Mouse (Mus musculus): Measurements from ENCODE around the gene Aass. TPM values are rescaled to one million over a fixed set of nuclear protein-coding genes. Genes with fewer than 3 reads are reported as not detected.

Gene Aass
- total and polyA plus RNA-seq, 2 experiments from 2014 or later: 0.05 TPM; not detected in 1

DNA sequence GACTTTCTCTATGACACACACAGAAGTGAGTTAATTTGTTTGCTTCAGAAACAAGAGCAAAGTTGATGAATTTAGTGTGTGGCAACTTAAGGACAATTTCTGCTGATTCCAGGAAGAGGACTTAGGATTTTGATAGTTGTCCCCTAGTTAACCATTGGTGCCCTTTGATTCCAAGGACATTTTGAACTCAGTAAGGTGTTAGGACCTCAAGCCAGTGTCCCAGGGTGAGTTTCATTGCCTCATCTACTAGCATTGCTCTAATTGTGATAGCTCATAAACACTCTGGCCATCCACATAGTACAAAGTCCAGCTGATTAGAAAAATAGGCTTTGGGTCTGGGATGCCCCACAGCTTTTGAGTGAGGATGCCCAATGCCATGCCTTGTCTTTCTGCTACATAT, 11.2 kb upstream of the Aass start:
- H3K4me2 ChIP-seq (ENCODE audit: low read depth, low read length): no peak overlapping the region
- no peaks in the 10 kb centered on the region for H3K9me3 ChIP-seq (replicated peaks; ENCODE audit: control insufficient read depth, low read length)
- no peaks in the 10 kb centered on the region for H3K36me3 ChIP-seq (replicated peaks; ENCODE audit: control insufficient read depth, insufficient read depth, low read length)
- H3K27ac ChIP-seq (ENCODE audit: low read depth): no peak overlapping the region
- H3K4me1 ChIP-seq (ENCODE audit: control insufficient read depth, insufficient read depth): no peaks in the 10 kb centered on the region
- DNase-seq (ENCODE audit: low spot score) (no peak), ATAC-seq (ENCODE audit: insufficient read depth, low read depth) (no peak)
- no peak overlapping the region for H3K9ac ChIP-seq (replicated peaks; ENCODE audit: low read depth, low read length)
- 0 out of 2 replicates have a peak, but pooled peaks cover 4% of the 10 kb centered on the region for H3K27me3 ChIP-seq (ENCODE audit: control insufficient read depth, insufficient read depth, low read length)
- H3K4me3 ChIP-seq (ENCODE audit: low read depth, low read length): no peak overlapping the region
- TF ChIP-seq EP300 (IDR thresholded peaks at IDR 0.05; ENCODE audit: low read depth) (no peak), CTCF (IDR thresholded peaks at IDR 0.05; ENCODE audit: low read depth) (no peak)

- Histone ChIP-seq H3K4me2 (ENCODE audit: low read depth, low read length) (no peak overlapping the region), H3K9ac (replicated peaks; ENCODE audit: low read depth, low read length) (no peak overlapping the region), H3K4me3 (ENCODE audit: low read depth, low read length) (no peak overlapping the region), H3K27me3 (ENCODE audit: control insufficient read depth, insufficient read depth, low read length) (no peaks in the 10 kb centered on the region), H3K36me3 (replicated peaks; ENCODE audit: control insufficient read depth, insufficient read depth, low read length) (no peaks in the 10 kb centered on the region), H3K4me1 (ENCODE audit: control insufficient read depth, insufficient read depth) (0 out of 2 replicates have a peak, but pooled peaks cover 6% of the 10 kb centered on the region), H3K9me3 (replicated peaks; ENCODE audit: control insufficient read depth, low read length) (no peaks in the 10 kb centered on the region), H3K27ac (ENCODE audit: low read depth) (no peak overlapping the region)
- ATAC-seq (ENCODE audit: insufficient read depth, low read depth) (no peak), DNase-seq (ENCODE audit: low spot score) (no peak)
- WGBS: 61% methylated on average over 4 of the region's 4 CpGs
- TF ChIP-seq EP300 (IDR thresholded peaks at IDR 0.05; ENCODE audit: low read depth) (no peak), CTCF (IDR thresholded peaks at IDR 0.05; ENCODE audit: low read depth) (no peak)
Measured at GRCm38 (mm10) chr6:23131015-23131414, 1.8 kb downstream of the Aass start.

- Histone ChIP-seq H3K36me3 (replicated peaks; ENCODE audit: control insufficient read depth, insufficient read depth, low read length) (no peaks in the 10 kb centered on the region), H3K9ac (replicated peaks; ENCODE audit: low read depth, low read length) (no peak overlapping the region), H3K4me2 (ENCODE audit: low read depth, low read length) (no peak overlapping the region), H3K27ac (ENCODE audit: low read depth) (no peak overlapping the region), H3K27me3 (ENCODE audit: control insufficient read depth, insufficient read depth, low read length) (no peaks in the 10 kb centered on the region), H3K9me3 (replicated peaks; ENCODE audit: control insufficient read depth, low read length) (no peaks in the 10 kb centered on the region), H3K4me1 (ENCODE audit: control insufficient read depth, insufficient read depth) (0 out of 2 replicates have a peak, but pooled peaks cover 6% of the 10 kb centered on the region), H3K4me3 (ENCODE audit: low read depth, low read length) (no peak overlapping the region)
- TF ChIP-seq CTCF (IDR thresholded peaks at IDR 0.05; ENCODE audit: low read depth): no peak
- TF ChIP-seq EP300 (IDR thresholded peaks at IDR 0.05; ENCODE audit: low read depth): no peak
- DNase-seq (ENCODE audit: low spot score): peak; percentile 32
- ATAC-seq (ENCODE audit: insufficient read depth, low read depth): no peak
- 48% methylated on average over 4 of the region's 4 CpGs for WGBS
Measured at GRCm38 (mm10) chr6:23129201-23129600, 3.6 kb downstream of the Aass start.

- no peak overlapping the region for H3K9ac ChIP-seq (replicated peaks; ENCODE audit: low read depth, low read length)
- no peak overlapping the region for H3K4me2 ChIP-seq (ENCODE audit: low read depth, low read length)
- no peaks in the 10 kb centered on the region for H3K9me3 ChIP-seq (replicated peaks; ENCODE audit: control insufficient read depth, low read length)
- H3K27me3 ChIP-seq (ENCODE audit: control insufficient read depth, insufficient read depth, low read length): no peaks in the 10 kb centered on the region
- H3K36me3 ChIP-seq (replicated peaks; ENCODE audit: control insufficient read depth, insufficient read depth, low read length): no peaks in the 10 kb centered on the region
- DNase-seq (ENCODE audit: low spot score): no peak
- H3K4me3 ChIP-seq (ENCODE audit: low read depth, low read length): no peak overlapping the region
- no peak for ATAC-seq (ENCODE audit: insufficient read depth, low read depth)
- H3K4me1 ChIP-seq (ENCODE audit: control insufficient read depth, insufficient read depth): no peaks in the 10 kb centered on the region
- 66% methylated on average over 7 of the region's 7 CpGs for WGBS
- H3K27ac ChIP-seq (ENCODE audit: low read depth): no peak overlapping the region
- TF ChIP-seq EP300 (IDR thresholded peaks at IDR 0.05; ENCODE audit: low read depth) (no peak), CTCF (IDR thresholded peaks at IDR 0.05; ENCODE audit: low read depth) (no peak)
Measured at GRCm38 (mm10) chr6:23126706-23127105, 6.1 kb downstream of the Aass start.

DNA sequence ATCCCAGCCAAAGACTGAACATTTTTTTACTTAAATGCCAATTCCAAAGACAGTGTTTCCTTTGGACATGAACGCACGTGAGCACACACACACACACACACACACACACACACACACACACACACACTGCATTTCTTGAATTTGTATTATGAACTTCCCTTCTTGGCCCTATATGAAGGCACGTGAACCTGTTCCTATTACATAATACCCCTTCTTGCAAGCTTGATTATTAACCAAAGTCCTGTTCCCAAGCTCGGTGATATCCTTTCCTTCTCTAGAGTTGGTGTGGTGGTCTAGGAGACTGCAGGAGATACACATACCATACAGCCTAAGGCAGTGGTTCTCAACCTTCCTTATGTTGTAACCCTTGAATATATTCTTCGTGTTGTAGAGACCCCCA, 7.0 kb downstream of the Aass start:
- no peak overlapping the region for H3K27ac ChIP-seq (ENCODE audit: low read depth)
- 77% methylated on average over 5 of the region's 5 CpGs for WGBS
- no peaks in the 10 kb centered on the region; the same call in 1 of the 2 replicates for H3K27me3 ChIP-seq (ENCODE audit: control insufficient read depth, insufficient read depth, low read length)
- TF ChIP-seq CTCF (IDR thresholded peaks at IDR 0.05; ENCODE audit: low read depth) (no peak), EP300 (IDR thresholded peaks at IDR 0.05; ENCODE audit: low read depth) (no peak)
- no peak overlapping the region for H3K4me2 ChIP-seq (ENCODE audit: low read depth, low read length)
- H3K9me3 ChIP-seq (replicated peaks; ENCODE audit: control insufficient read depth, low read length): no peaks in the 10 kb centered on the region
- H3K36me3 ChIP-seq (replicated peaks; ENCODE audit: control insufficient read depth, insufficient read depth, low read length): no peaks in the 10 kb centered on the region
- ATAC-seq (ENCODE audit: insufficient read depth, low read depth): no peak
- H3K4me3 ChIP-seq (ENCODE audit: low read depth, low read length): no peak overlapping the region
- no peak for DNase-seq (ENCODE audit: low spot score)
- H3K4me1 ChIP-seq (ENCODE audit: control insufficient read depth, insufficient read depth): no peaks in the 10 kb centered on the region
- no peak overlapping the region for H3K9ac ChIP-seq (replicated peaks; ENCODE audit: low read depth, low read length)

GRCm38 (mm10) chr6:23124823-23125222, 8.0 kb downstream of the Aass start:
- Histone ChIP-seq H3K9ac (replicated peaks; ENCODE audit: low read depth, low read length) (no peak overlapping the region), H3K27me3 (ENCODE audit: control insufficient read depth, insufficient read depth, low read length) (no peaks in the 10 kb centered on the region; the same call in 1 of the 2 replicates), H3K36me3 (replicated peaks; ENCODE audit: control insufficient read depth, insufficient read depth, low read length) (no peaks in the 10 kb centered on the region), H3K4me1 (ENCODE audit: control insufficient read depth, insufficient read depth) (no peaks in the 10 kb centered on the region), H3K9me3 (replicated peaks; ENCODE audit: control insufficient read depth, low read length) (no peaks in the 10 kb centered on the region), H3K27ac (ENCODE audit: low read depth) (no peak overlapping the region), H3K4me2 (ENCODE audit: low read depth, low read length) (no peak overlapping the region), H3K4me3 (ENCODE audit: low read depth, low read length) (no peak overlapping the region)
- no peak for DNase-seq (ENCODE audit: low spot score)
- TF ChIP-seq EP300 (IDR thresholded peaks at IDR 0.05; ENCODE audit: low read depth) (no peak), CTCF (IDR thresholded peaks at IDR 0.05; ENCODE audit: low read depth) (no peak)
- WGBS: 60% methylated on average over 2 of the region's 2 CpGs
- ATAC-seq (ENCODE audit: insufficient read depth, low read depth): no peak

All from heart, postnatal 0 days (tissue).